Mouse (Mus musculus) heart, embryonic 16.5 days (tissue): ENCODE results near the gene Islr. TPM values are rescaled to one million over a fixed set of nuclear protein-coding genes. Genes with fewer than 3 reads are reported as not detected.
A peak's percentile ranks its signal among the peaks of the same experiment; 100 is the strongest.
"Not testable (repeated sequence)": the region's sequence is repeated elsewhere in the genome, so short reads cannot be mapped to it uniquely, and the experiment has no call there.

Experiments
- ATAC-seq: fragments of 200-750 bp; cut with Nextera tagmentation; replicated peaks from 2 replicates; pipeline ENCODE4 v1.8.0; 2017; ENCODE audit warnings: moderate number of reproducible peaks; ENCODE audit not compliant: insufficient read depth, low FRiP score; ENCODE audit errors: extremely low read depth
- H3K27ac ChIP-seq: fragments of 300-500 bp; sonication (generic); 2 replicates; pipeline ENCODE4 v1.5.1; 2014; ENCODE audit warnings: mild to moderate bottlenecking, low read length, control low read depth, moderate library complexity
- H3K27me3 ChIP-seq: fragments of 300-500 bp; sonication (generic); 2 replicates; pipeline ENCODE4 v1.6.1; 2014; ENCODE audit warnings: low read length, mixed read lengths; ENCODE audit not compliant: control insufficient read depth, insufficient read depth
- H3K36me3 ChIP-seq: fragments of 300-500 bp; sonication (generic); 2 replicates; pipeline ENCODE4 v1.6.1; 2014; ENCODE audit not compliant: control insufficient read depth, insufficient read depth
- H3K4me1 ChIP-seq: fragments of 300-500 bp; sonication (generic); 2 replicates; pipeline ENCODE4 v1.6.1; 2014; ENCODE audit warnings: low read length, mixed read lengths; ENCODE audit not compliant: control insufficient read depth, insufficient read depth
- H3K4me2 ChIP-seq: fragments of 300-500 bp; sonication (generic); 2 replicates; pipeline ENCODE4 v1.6.1; 2014; ENCODE audit warnings: low read depth, mild to moderate bottlenecking, control low read depth, low read length
- H3K4me3 ChIP-seq: fragments of 300-500 bp; sonication (generic); 2 replicates; pipeline ENCODE4 v1.5.1; 2014; ENCODE audit warnings: mild to moderate bottlenecking, control low read depth, low read length
- H3K9ac ChIP-seq: fragments of 300-500 bp; sonication (generic); 2 replicates; pipeline ENCODE4 v1.6.1; 2014; ENCODE audit warnings: low read length, control low read depth
- H3K9me3 ChIP-seq: fragments of 300-500 bp; sonication (generic); replicated peaks from 2 replicates; pipeline ENCODE4 v1.6.1; 2016; ENCODE audit warnings: low read length; ENCODE audit not compliant: control insufficient read depth
- WGBS: fragments of 180-500 bp; shearing (Covaris S2); extraction: QIAGEN DNeasy Blood & Tissue Kit; methylation state at CpG from one replicate; pipeline ENCODE4 v1.1.7; 2014; 5-methylcytosine and 5-hydroxymethylcytosine counted together
- polyA plus RNA-seq: library from polyadenylated mRNA; unstranded; fragments of >200 nt; fragmentation: Nextera tagmentation; extraction: Ambion mirVana; gene quantifications from 2 replicates; pipeline ENCODE4 v1.2.1, GENCODE M21; 2015

The Islr gene
- polyA plus RNA-seq: 27.5 and 27.7 TPM in 2 replicates

- Histone ChIP-seq H3K4me3 (peak within 1 kb of the TSS; percentile 44), H3K9ac (peak within 1 kb of the TSS; percentile 43; the same call in 1 of the 2 replicates), H3K4me1 (peaks cover 15% of the 10 kb centered on the region), H3K36me3 (no peaks in the 10 kb centered on the region), H3K27ac (no peak within 1 kb of the TSS), H3K9me3 (no peaks in the 10 kb centered on the region), H3K27me3 (peaks cover 55% of the 10 kb centered on the region), H3K4me2 (peak within 1 kb of the TSS; percentile 58)
- 3% methylated on average over 42 of the region's 42 CpGs for WGBS
- peak; percentile 77 for ATAC-seq
Observed at GRCm38 (mm10) chr9:58203516-58204447, at the start of gene Islr, which contains the start of gene Islr2. Gene Islr, minus strand, starts transcription at chr9:58204306. Gene Islr2, minus strand, starts transcription at chr9:58204319.

- peak overlapping the region; percentile 90 for H3K4me2 ChIP-seq
- not testable (repeated sequence) for H3K9me3 ChIP-seq, ATAC-seq, H3K36me3 ChIP-seq, H3K27me3 ChIP-seq
- peak overlapping the region; percentile 86 for H3K27ac ChIP-seq
- peak overlapping the region; percentile 94 for H3K4me3 ChIP-seq
- WGBS: 58% methylated on average over 5 of the region's 5 CpGs
- peak overlapping the region; percentile 93 for H3K9ac ChIP-seq
- peaks cover 17% of the 10 kb centered on the region for H3K4me1 ChIP-seq
Observed at GRCm38 (mm10) chr9:58253805-58254122, 49.7 kb upstream of the Islr start.

- Histone ChIP-seq H3K27me3 (no peaks in the 10 kb centered on the region), H3K36me3 (peaks cover 5% of the 10 kb centered on the region), H3K9me3 (no peaks in the 10 kb centered on the region), H3K4me3 (peak within 1 kb of the TSS; percentile 94), H3K4me2 (peak within 1 kb of the TSS; percentile 90), H3K27ac (peak within 1 kb of the TSS; percentile 86), H3K9ac (peak within 1 kb of the TSS; percentile 93), H3K4me1 (peaks cover 22% of the 10 kb centered on the region)
- WGBS: under 1% methylated on average over 31 of the region's 31 CpGs
- peak; percentile 96 for ATAC-seq
Observed at GRCm38 (mm10) chr9:58253033-58253804, 49.1 kb upstream of the Islr start, which contains the start of gene Stoml1. Gene Stoml1, plus strand, starts transcription at chr9:58253164.

- H3K4me1 ChIP-seq: peaks cover 40% of the 10 kb centered on the region
Observed at GRCm38 (mm10) chr9:58250730-58251129, 46.6 kb upstream of the Islr start.

GRCm38 (mm10) chr9:58250322-58250721 lies 46.2 kb upstream of the Islr start:
- peak overlapping the region; percentile 82 for H3K9ac ChIP-seq
- H3K4me3 ChIP-seq: peak overlapping the region; percentile 72
- peak overlapping the region; percentile 72 for H3K4me2 ChIP-seq
- 0 out of 2 replicates have a peak, but pooled peaks cover 2% of the 10 kb centered on the region for H3K36me3 ChIP-seq
- ATAC-seq: no peak
- H3K27ac ChIP-seq: peak overlapping the region; percentile 92
- no peaks in the 10 kb centered on the region for H3K9me3 ChIP-seq
- WGBS: 62% methylated on average over 8 of the region's 8 CpGs
- H3K4me1 ChIP-seq: peaks cover 40% of the 10 kb centered on the region
- H3K27me3 ChIP-seq: no peaks in the 10 kb centered on the region

More at GRCm38 (mm10) chr9:58250730-58251129, 46.6 kb upstream of the Islr start:
- H3K27me3 ChIP-seq, H3K9me3 ChIP-seq, H3K36me3 ChIP-seq, H3K4me2 ChIP-seq, H3K4me3 ChIP-seq, ATAC-seq: not testable (repeated sequence)
- peak overlapping the region; percentile 92 for H3K27ac ChIP-seq
- 100% methylated on average over 1 of the region's 1 CpGs for WGBS
- H3K9ac ChIP-seq: peak overlapping the region; percentile 82

GRCm38 (mm10) chr9:58249592-58250192 lies 45.6 kb upstream of the Islr start, which contains the start of gene Pml:
Gene Pml, minus strand, starts transcription at chr9:58249786.
- under 1% methylated on average over 16 of the region's 16 CpGs for WGBS
- H3K9me3 ChIP-seq: no peaks in the 10 kb centered on the region
- peak within 1 kb of the TSS; percentile 92 for H3K27ac ChIP-seq
- ATAC-seq: peak; percentile 58
- H3K27me3 ChIP-seq: no peaks in the 10 kb centered on the region
- H3K4me2 ChIP-seq: peak within 1 kb of the TSS; percentile 72
- peaks cover 40% of the 10 kb centered on the region for H3K4me1 ChIP-seq
- H3K9ac ChIP-seq: peak within 1 kb of the TSS; percentile 82
- 0 out of 2 replicates have a peak, but pooled peaks cover 2% of the 10 kb centered on the region for H3K36me3 ChIP-seq
- peak within 1 kb of the TSS; percentile 72 for H3K4me3 ChIP-seq

GRCm38 (mm10) chr9:58248746-58249413 lies 44.8 kb upstream of the Islr start:
- Histone ChIP-seq H3K27ac (peak overlapping the region; percentile 92), H3K9ac (peak overlapping the region; percentile 82), H3K27me3 (no peaks in the 10 kb centered on the region), H3K4me2 (peak overlapping the region; percentile 72), H3K9me3 (no peaks in the 10 kb centered on the region), H3K36me3 (0 out of 2 replicates have a peak, but pooled peaks cover 2% of the 10 kb centered on the region), H3K4me3 (peak overlapping the region; percentile 72), H3K4me1 (peaks cover 40% of the 10 kb centered on the region)
- no peak for ATAC-seq
- WGBS: 24% methylated on average over 7 of the region's 7 CpGs
